Mouse (Mus musculus): Measurements from ENCODE around the gene St6gal1. TPM values are rescaled to one million over a fixed set of nuclear protein-coding genes. Genes with fewer than 3 reads are reported as not detected.

Gene St6gal1
- total RNA-seq, 4 experiments from 2014 or later = 7.6 to 9.9 (median 8.8) TPM

DNA sequence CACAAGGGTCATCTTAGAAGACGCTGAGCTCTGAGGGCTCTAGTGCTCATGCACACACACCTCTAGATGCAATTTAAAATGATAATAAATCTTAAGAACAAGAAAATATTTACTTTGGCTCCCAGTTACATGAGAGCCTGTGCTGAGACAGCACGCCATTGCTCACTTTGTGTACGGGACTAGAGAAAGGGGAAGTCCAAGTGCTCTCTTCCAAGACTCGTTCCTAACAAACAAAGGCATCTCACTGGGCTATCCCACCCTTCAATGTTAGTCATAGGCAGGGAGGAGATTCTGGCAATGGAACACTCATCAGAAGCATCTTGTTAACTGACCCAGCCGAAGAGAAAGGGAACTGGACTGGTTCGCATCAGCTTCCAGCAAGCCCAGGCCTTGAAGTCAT, 108.1 kb downstream of the St6gal1 start:
- DNase-seq (ENCODE audit: low spot score) = peak; percentile 55

DNA sequence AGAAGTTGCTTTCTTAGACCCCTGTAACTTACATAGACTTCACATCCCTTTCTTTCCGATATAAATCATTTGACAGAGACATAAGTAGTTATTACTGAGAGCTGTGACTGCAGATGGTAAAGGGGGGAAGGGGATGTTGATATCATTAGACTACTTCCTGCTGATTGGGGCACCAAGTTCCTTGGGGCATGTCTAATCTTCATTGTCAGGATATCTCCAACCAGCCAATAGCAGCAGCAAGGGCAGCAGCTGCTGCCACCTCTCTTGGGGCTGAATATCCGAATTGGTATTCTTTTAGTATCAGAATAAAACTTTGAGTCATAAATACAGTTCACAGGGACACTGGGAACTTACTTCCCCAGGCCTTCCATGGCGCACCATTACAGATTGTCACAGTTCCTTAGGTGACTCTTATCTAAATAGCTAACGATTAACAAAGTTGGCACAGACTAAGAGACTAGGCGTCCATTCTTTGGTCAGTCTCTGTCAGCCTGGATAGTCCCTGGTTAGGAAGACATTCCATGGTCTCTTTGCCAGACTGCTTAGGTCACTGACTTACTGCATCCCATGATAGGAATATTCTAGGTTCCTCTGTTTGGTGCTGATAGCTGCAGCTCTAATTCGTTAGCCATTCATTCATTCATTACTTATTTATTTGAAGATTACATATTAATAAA, 109.5 kb downstream of the St6gal1 start:
- DNase-seq (ENCODE audit: low spot score) = no peak

DNA sequence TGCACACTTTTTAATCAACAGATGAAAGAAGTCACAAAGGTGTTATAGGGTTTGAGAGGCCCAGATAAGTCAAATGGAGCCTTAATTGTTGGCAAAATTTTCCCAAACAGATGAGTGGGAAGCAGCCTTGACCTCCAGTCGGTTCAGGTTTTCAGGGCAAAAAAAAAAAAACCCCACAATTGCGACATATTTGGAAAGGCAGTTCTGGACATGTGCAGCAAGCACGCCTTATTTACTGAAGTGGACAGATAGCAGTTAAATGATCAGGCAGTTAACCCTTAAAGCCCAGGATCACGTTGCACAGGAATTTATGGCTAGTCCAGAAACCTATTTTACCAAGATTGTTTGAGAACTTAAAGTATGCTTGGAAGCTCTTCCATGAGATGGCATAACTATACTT, 112.8 kb downstream of the St6gal1 start:
- no peak for DNase-seq (ENCODE audit: low spot score)

DNA sequence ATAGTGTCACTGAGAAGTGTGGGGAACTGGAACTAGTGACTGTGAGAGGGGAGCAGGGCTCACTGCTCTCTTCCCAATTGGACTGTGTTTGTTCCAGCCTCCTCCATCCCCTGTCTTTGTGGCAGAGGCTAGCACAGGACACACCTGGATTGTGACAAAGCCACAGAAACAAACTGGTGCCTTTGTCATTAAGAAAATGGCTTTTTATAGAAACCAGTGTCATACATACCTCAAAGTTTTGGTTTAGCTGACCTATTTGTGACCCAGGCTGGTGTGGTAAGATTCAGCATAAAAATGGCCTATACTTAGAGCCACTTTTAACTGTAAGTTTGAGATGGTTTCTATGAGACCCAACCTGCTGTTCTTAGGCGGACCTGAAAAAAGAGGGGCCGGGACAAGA, 116.7 kb downstream of the St6gal1 start:
- no peak for DNase-seq (ENCODE audit: low spot score)

DNA sequence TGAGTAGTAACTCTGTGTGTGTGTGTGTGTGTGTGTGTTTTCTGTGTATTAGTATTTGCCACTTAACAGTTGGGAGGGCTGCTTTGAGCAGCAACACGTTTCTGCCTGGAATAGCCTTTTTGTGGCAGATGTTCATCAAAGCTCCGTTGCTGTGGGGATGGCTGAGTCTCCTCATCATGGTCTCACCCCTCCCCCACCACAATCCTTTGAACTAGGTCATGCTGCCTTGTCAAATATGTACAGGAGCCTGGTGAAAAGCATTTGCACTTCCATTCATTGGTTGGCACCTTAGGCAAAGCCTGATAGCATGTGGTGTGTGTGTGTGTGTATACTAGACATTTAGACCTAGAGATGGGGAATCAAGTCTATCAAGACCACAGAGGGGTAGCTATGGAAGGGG, 126.3 kb downstream of the St6gal1 start:
- no peak for DNase-seq (ENCODE audit: low spot score)

DNA sequence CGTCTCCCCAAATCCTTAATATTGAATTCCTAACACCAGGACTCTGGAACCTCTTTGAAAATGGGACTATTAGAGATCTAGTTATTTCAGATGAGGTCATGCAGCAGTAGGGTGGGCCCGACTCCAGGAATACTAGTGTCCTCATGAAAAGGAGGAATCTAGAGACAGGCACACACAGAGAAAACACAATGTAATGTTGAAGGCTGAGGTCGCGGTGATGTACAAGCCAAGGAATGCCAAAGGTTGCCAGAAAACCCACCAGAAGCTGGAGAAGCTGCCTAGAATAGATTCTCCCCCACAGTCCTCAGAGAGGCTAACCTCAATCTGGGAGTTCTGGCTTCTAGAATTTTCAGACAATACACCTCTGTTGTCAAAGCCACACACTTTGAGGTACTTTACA, 136.5 kb downstream of the St6gal1 start:
- DNase-seq (ENCODE audit: low spot score) = no peak

DNA sequence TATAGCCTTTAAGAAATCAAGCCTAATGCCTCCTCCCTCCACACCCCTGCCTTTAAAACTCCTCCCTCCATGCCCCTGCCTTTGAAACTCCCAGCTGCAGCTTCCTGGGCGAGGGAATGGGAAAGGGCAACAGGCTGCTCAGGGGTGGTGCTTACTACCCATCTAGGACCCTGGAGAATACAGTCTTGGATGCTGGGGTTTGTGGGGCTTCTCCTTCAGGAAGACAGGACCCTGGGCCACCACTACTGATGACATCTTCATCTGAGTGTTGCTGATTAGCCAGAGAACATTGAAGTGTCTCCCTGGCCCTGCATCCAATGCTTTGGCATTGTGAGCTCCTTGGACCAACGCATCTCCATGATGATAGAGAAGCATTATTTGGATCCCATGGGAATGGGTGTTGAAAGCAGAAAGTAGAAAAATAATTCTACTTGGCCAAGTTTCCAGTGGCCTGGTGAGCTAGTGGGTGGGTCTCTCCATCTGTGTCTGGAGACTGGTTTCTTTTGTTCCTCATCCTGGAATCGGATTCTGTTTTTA, 137.0 kb downstream of the St6gal1 start:
- DNase-seq (ENCODE audit: low spot score) = no peak

DNA sequence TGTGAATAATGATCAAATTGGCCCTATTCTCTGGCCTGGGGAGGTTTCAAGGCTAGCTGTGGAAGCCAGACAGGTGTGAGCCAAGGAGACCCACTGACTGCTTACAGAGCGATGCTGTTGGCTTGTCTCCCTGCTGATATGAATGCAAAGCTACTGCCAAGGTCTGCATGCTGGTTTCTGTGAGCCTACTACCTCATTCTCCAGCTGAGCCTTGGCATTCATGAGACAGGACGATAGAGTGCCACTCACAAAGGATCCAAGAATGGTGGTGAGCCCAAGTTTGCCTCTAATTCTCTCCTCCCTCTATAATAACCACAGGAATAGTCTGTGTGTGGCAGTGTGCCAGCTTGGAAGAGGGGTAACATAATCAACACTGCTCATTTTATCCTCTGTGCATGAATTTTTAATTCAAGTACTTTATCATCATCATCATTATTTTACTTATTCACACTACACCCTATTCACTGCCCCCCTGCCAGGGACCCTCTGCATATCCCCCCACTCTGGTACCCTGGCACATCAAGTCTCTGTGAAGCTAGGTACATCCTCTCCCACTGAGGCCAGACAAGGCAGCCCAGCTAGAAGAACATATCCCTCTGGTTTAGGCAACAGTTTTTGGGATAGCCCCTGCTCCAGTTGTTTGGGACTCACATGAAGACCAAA, 139.9 kb downstream of the St6gal1 start:
- no peak for DNase-seq (ENCODE audit: low spot score)

DNA sequence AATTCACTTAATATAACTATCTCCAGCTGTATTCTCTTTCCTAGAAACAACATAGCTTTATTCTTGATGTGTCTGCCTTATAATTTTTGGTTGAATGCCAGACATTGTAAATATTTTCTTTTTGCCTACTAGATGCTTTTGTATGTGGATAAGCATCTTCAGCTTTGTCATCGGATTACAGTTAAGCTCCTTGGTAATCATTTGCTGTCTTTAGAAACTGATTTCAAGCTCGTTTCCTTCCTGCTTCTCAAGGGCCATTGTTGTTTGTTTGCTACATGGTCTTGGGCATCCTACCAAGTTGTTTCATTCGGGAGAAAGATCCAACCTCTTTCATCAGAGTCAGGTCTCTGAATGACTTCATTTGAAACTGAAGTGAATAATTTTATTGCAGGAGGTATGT, 144.6 kb downstream of the St6gal1 start:
- DNase-seq (ENCODE audit: low spot score) = no peak

DNA sequence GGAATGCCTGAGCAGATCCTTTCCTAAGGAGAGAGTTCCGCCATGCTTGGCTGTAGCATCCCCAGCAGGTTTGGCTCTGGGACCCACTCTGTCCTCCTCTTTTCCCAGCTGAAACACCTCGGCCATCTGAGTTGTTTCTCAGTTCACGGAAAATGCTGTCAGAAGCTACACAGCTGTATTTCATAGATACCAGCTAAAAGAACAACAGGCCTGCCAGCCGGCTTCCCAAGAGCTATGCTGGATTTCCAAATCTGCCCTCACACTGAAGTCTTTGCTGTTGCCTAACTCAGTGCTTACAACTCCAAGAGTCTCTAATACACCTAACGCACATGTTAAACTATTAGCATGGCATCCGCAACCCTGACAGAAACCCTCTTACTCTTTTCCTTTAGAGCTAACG, 146.2 kb downstream of the St6gal1 start:
- DNase-seq (ENCODE audit: low spot score) = no peak

DNA sequence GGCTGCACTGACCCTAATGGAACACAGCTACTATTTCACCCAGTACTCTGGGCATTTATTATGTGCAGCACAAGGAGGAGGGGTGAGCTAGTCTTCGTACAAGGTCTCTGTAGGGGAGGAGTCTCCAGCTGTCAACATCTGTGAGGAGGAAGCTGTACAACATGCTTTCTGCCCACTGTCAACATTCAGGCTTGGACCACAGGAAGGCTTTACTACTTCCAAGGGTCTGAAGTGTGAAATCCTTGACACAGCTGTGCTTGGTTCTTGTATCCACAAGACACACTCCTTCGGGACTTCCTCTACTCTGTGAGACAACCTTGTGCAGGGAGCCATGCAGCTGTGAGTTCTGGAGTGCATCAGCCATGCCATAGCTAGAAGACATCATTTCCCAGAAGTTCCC, 147.8 kb downstream of the St6gal1 start:
- DNase-seq (ENCODE audit: low spot score) = no peak

DNA sequence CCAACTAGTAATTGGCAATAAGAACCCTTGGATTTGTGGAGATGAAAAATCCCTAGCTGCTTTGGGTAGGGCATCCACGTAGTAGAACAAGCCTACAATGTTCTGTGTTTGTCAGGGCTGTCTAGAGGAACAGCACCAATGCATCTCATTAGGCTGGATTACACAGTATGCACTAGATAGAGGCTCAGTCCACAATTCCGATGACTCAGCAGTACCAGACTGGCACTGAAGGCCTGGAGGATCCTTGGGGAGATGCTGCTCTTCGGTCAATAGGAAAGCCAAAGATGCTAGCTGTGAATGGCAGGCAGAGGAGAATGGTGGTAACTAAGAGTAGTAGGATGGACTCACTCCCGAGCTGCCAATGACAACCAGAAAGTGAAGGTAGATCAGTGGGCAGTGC, 149.5 kb downstream of the St6gal1 start:
- no peak for DNase-seq (ENCODE audit: low spot score)

DNA sequence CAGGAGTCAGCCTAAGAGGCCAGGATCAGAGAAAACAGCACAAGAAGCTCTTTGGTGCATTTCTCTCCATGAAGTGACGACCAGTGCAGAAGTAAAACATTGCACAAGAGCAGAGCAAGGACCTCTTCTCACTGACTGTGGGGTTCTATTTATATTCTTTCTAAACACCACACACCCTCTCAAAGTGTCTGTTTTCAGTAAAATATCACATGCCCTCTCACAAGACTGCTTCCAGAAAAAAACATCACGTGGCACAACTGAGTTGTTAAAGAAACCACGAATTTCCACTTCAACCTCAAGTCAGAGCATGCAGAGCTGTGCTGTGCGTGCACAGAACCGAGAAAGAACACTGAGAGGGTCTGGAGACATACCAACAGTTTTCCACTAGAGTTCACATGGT, 150.4 kb downstream of the St6gal1 start:
- peak; percentile 47 for DNase-seq (ENCODE audit: low spot score)

DNA sequence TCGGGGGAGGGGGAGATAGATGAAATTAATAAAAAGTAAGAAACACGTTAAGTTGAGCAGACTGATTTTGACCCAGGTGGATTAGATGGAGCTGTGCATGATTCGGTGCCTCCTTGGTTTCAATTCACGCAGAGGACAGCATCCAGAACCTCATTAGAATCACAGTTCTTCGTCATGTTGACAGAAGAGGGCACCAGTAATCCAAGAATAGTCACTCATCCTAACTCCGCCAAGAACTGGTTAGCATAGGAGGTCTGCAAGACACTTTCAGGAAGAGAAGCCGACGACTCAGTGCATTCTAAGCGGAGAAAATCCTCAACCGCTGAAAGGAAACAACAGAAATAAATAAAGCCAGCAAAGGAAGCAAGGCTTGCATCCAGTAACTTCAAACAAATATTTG, 151.6 kb downstream of the St6gal1 start:
- no peak for DNase-seq (ENCODE audit: low spot score)

DNA sequence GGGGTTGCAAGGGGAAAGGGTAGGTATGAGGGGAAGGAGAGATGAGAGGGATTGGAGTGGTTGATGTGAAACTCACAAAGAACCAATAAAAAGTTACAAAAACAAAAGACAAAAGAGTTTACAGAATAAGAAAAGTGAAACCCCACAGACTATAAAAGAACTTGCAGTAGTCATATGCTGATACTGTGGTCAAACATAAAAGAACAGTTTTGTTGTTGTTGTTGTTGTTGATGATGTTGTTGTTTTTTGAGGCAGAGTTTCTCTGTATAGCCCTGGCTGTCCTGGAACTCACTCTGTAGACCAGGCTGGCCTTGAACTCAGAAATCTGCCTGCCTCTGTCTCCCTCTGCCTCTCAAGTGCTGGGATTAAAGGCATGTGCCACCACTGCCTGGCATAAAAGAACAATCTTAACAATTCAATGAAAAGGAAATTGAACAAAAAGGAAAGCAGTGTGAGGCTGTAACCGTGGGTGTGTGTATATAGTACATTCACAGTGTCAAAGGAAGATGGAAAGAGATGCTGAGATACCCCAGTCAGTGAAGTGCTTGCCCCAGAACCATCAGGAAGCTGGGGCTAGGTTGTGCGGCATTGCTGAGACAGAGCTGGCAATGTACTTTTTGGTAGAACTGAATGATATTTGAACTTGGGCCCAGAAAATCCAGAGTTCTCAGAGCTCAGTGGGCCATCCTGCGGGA, 155.1 kb downstream of the St6gal1 start:
- no peak for DNase-seq (ENCODE audit: low spot score)

DNA sequence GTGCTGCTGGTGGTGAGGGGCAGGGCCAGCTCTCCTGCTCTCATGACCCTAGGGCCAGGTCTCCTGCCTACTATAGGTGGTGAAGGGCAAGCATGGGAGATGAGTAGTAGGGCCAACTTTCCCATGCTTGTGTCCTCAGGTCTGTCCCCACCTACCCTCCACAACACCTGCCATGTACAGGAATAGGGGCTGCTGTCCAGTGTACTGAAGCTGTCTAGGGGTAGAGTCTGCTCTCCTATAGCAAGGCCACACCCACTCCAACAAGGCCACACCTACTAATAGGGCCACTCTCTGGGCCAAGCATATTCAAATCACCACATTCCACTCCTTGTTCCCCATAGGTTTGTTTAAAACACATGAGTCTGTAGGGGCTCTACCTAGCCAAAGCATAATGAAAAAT, 159.8 kb downstream of the St6gal1 start:
- DNase-seq (ENCODE audit: low spot score) = no peak

DNA sequence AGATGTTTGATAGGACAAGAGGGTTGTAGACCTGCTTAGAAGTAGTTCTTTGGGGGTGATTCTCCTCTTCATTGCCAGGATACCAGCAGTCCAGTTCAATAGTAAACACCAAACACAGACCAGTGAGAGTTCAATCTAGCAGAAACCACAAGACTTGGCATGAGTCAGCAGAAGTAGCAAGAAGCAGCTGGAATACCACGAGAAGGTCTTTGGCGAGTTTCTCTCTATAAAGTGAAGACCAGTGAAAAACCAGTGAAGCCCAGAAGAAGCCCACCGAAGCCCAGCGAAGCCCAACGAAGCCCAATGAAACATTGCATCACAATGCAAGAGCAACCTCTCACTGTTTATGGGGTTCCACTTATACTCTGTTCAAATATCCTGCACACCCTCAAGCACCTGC, 173.4 kb downstream of the St6gal1 start:
- DNase-seq (ENCODE audit: low spot score) = no peak

DNA sequence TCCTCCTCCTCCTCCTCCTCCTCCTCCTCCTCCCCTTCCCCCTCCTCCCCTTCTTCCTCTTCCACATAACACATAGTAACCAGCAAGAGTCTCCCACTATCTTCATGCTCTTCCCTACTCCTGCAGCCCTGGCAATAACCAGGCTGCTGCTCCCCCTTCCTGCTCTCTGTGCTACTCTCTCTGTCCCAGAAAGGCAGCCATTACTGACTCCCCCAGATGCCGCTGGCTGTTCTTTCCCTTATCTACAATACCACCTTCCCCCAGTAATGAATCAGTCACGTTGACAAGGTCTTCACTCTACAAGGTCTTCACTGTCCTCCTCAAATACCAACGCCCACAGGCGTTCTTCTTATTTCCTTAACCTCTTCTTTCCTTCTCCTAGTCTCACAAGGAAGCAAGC, 176.9 kb downstream of the St6gal1 start:
- DNase-seq (ENCODE audit: low spot score) = no peak

DNA sequence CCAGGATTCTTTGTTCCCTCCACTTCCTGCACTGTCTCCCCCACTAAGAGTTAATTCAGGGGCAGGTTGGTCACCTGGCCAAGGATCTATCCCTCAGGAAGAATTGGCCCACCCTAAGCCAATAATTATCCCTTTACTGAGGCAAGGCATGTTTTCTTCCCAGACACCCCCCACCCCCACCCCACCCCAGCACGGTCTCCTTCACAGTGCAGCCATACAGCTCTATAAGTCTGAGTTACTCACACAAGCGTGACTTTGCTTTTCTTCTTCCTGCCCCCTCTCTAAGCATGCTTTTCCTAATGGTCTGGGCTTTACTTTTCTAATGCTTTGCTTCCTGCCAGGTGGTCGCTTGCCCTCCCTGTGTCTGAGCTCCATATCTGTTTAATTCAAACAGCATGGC, 177.4 kb downstream of the St6gal1 start:
- no peak for DNase-seq (ENCODE audit: low spot score)

DNA sequence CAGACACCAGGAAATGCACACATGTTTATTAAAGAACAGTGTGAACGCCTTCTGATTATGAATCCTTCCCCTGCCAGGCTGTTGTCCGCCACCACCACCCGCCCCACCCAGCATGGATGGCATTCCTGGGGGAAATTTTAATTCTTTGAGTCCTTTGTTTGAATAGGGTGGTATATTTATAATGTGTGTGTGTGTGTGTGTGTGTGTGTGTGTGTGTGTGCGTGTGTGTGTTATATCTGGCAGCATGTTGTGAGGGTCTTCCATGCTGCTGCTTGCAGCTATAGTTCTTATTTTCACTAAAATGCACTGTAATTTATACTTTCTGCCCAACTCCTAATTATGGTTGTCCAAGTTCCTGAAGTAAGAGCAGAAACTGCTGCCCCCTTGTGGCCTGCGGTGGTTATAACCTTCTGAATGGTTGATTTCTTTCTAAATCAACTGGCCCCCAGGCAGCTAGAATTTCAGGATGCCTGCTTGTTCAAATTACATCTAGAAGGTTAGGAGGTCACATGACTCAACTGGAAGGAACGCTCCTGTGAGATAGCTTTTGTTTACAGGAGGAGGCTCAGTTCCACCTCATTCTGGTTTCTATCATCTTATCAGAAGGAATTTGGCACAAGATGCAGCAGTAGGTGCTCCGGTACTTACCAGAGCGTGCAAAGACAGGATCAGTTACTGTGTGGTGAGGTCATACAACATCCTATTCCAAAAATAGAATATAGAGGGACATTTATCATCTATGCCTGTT, 178.6 kb downstream of the St6gal1 start:
- peak; percentile 77 for DNase-seq (ENCODE audit: low spot score)

All from heart, adult 8-10 months (tissue).